Mouse (Mus musculus): ENCODE measurements around the gene Ctr9.

Ctr9 gene

GRCm38 (mm10) chr7:111028281-111029045, at the start of gene Ctr9:
TSS of gene Ctr9 (plus strand) at chr7:111028951.
- peak; percentile 91 for DNase-seq (ENCODE audit: low spot score)

- no peak for DNase-seq (ENCODE audit: low spot score)
These were observed 47.7 kb upstream of the Ctr9 start for GRCm38 (mm10) chr7:110981036-110981435.

GRCm38 (mm10) chr7:110982053-110982705, 46.6 kb upstream of the Ctr9 start, which contains the start of gene Mrvi1:
TSS of gene Mrvi1 (minus strand) at chr7:110982461.
- peak; percentile 59 for DNase-seq (ENCODE audit: low spot score)

- no peak for DNase-seq (ENCODE audit: low spot score)
These were observed 46.0 kb upstream of the Ctr9 start for GRCm38 (mm10) chr7:110982764-110983163.

GRCm38 (mm10) chr7:110983621-110984020, 45.1 kb upstream of the Ctr9 start:
- DNase-seq (ENCODE audit: low spot score): no peak

GRCm38 (mm10) chr7:110985581-110986265, 43.0 kb upstream of the Ctr9 start:
- DNase-seq (ENCODE audit: low spot score): no peak

- DNase-seq (ENCODE audit: low spot score): no peak
These were observed 40.7 kb upstream of the Ctr9 start for GRCm38 (mm10) chr7:110988081-110988480.

GRCm38 (mm10) chr7:110989286-110989879, 39.4 kb upstream of the Ctr9 start:
- no peak for DNase-seq (ENCODE audit: low spot score)

- DNase-seq (ENCODE audit: low spot score): no peak
These were observed 38.2 kb upstream of the Ctr9 start for GRCm38 (mm10) chr7:110990356-110991220.

GRCm38 (mm10) chr7:110991221-110991494, 37.6 kb upstream of the Ctr9 start:
- no peak for DNase-seq (ENCODE audit: low spot score)

- DNase-seq (ENCODE audit: low spot score): no peak
These were observed 29.6 kb upstream of the Ctr9 start for GRCm38 (mm10) chr7:110998887-110999827.

- DNase-seq (ENCODE audit: low spot score): no peak
These were observed 24.5 kb upstream of the Ctr9 start for GRCm38 (mm10) chr7:111004136-111004840.

- DNase-seq (ENCODE audit: low spot score): no peak
These were observed 14.6 kb upstream of the Ctr9 start for GRCm38 (mm10) chr7:111014039-111014605.

- DNase-seq (ENCODE audit: low spot score): peak; percentile 76
These were observed 13.9 kb upstream of the Ctr9 start for GRCm38 (mm10) chr7:111014893-111015292.

- DNase-seq (ENCODE audit: low spot score): no peak
These were observed 13.0 kb upstream of the Ctr9 start for GRCm38 (mm10) chr7:111015731-111016130.

- DNase-seq (ENCODE audit: low spot score): no peak
These were observed 11.8 kb upstream of the Ctr9 start for GRCm38 (mm10) chr7:111016921-111017320.

GRCm38 (mm10) chr7:111020814-111021213, 7.9 kb upstream of the Ctr9 start:
- DNase-seq (ENCODE audit: low spot score): no peak

GRCm38 (mm10) chr7:111024068-111024594, 4.6 kb upstream of the Ctr9 start:
- peak; percentile 35 for DNase-seq (ENCODE audit: low spot score)

- DNase-seq (ENCODE audit: low spot score): no peak
These were observed 3.8 kb upstream of the Ctr9 start for GRCm38 (mm10) chr7:111024912-111025311.

Measured in testis, postnatal 14 days (tissue).